Comparison of ENCODE assay signal across 9 mouse cellular contexts in the genomic region with DNA sequence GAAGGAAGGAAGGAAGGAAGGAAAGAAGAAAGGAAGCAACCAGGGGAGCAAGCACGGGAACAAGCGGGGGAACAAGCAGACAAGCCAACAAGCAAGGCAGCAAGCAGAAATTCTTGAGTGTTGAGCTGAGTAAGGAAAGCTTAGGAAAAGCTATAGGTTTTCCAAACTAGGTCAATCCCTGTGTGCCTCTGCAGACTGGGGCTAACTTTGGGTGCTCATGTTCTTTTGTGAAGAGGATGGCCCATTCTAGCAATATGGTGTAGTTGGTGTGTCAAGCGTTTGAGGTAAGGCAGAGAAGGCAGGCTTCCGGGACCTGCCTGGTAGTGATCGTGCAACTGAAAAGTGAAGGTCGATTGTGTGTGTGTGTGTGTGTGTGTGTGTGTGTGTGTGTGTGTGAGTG. TPM values are rescaled to one million over a fixed set of nuclear protein-coding genes. Genes with fewer than 3 reads are reported as not detected.
DNase-seq lines count a peak whose midpoint lies in the region; ATAC-seq lines count a peak whose summit lies in the region.
"Had no signal": no experiment of that assay in that cellular context is flagged by ENCODE, and none has a peak within 500 bp of the region (broad histone marks: within the 10 kb centered on the region; RNA-seq: fewer than 3 reads in every experiment).

No protein-coding gene starts in this region.

- no peak for ATAC-seq in kidney, embryonic 16.5 days (ENCODE audit: low FRiP score, low TSS enrichment)
- no peak for ATAC-seq in activated CD4-positive, CD25-positive, alpha-beta regulatory T cell, adult 4 months
- ATAC-seq in midbrain, embryonic 11.5 days (ENCODE audit: low FRiP score): no peak

- H3K9me3 ChIP-seq in kidney, embryonic 16.5 days (ENCODE audit: low read length): no peaks in the 10 kb centered on the region
- no peaks in the 10 kb centered on the region for H3K9me3 ChIP-seq in midbrain, embryonic 11.5 days (ENCODE audit: control insufficient read depth, low read length)
- H3K9me3 ChIP-seq: limb, embryonic 15.5 days had no signal

- WGBS in kidney, embryonic 16.5 days: 86% methylated on average over 6 of the region's 6 CpGs
- 89% methylated on average over 6 of the region's 6 CpGs for WGBS in midbrain, embryonic 11.5 days

- no peak overlapping the region for H3K4me3 ChIP-seq in kidney, embryonic 16.5 days (ENCODE audit: low read length)
- no peak overlapping the region for H3K4me3 ChIP-seq in midbrain, embryonic 11.5 days (ENCODE audit: low read depth, low read length)

- intact Hi-C loops in left cerebral cortex, postnatal 10 days (cut with DNase I): no loop called here

- no peaks in the 10 kb centered on the region for H3K36me3 ChIP-seq in kidney, embryonic 16.5 days (ENCODE audit: insufficient read depth, low read length)
- no peaks in the 10 kb centered on the region for H3K36me3 ChIP-seq in midbrain, embryonic 11.5 days (ENCODE audit: control insufficient read depth, insufficient read depth, low read length)
- H3K36me3 ChIP-seq: limb, embryonic 15.5 days had no signal

- H3K4me2 ChIP-seq in kidney, embryonic 16.5 days (replicated peaks; ENCODE audit: low read depth, low read length): no peak overlapping the region; the same call in 1 of the 2 replicates
- H3K4me2 ChIP-seq in midbrain, embryonic 11.5 days: no peak overlapping the region

- no peak overlapping the region for H3K27ac ChIP-seq in kidney, embryonic 16.5 days (ENCODE audit: low read length)
- H3K27ac ChIP-seq in midbrain, embryonic 11.5 days (ENCODE audit: low read depth, low read length): no peak overlapping the region

- H3K9ac ChIP-seq in kidney, embryonic 16.5 days (replicated peaks; ENCODE audit: low read length): no peak overlapping the region
- H3K9ac ChIP-seq in midbrain, embryonic 11.5 days (ENCODE audit: low read length): no peak overlapping the region
- H3K9ac ChIP-seq: limb, embryonic 15.5 days had no signal

- DNase-seq in kidney, postnatal 14 days: peak; percentile 7
- peak; percentile 4 for DNase-seq in urinary bladder, postnatal 14 days (ENCODE audit: low spot score)
- DNase-seq in urinary bladder, adult 2 months (ENCODE audit: low spot score): no peak
- peak; percentile 26 to 30 for DNase-seq in cerebellum, postnatal 25 days
- peak; percentile 20 to 27 for DNase-seq in left cerebral cortex, postnatal 10 days (ENCODE audit: extremely low spot score in 1 of 2, low spot score in 2 of 2)
- no peak for DNase-seq in midbrain, embryonic 11.5 days (ENCODE audit: low spot score, missing footprints)

- H3K4me1 ChIP-seq in kidney, embryonic 16.5 days (ENCODE audit: insufficient read depth, low read length): no peaks in the 10 kb centered on the region
- H3K4me1 ChIP-seq in midbrain, embryonic 11.5 days (ENCODE audit: control insufficient read depth, insufficient read depth, low read length): no peaks in the 10 kb centered on the region
- H3K4me1 ChIP-seq: limb, embryonic 15.5 days had no signal

- H3K27me3 ChIP-seq in kidney, embryonic 16.5 days (ENCODE audit: insufficient read depth, low read length): 0 out of 2 replicates have a peak, but pooled peaks cover 3% of the 10 kb centered on the region
- no peaks in the 10 kb centered on the region for H3K27me3 ChIP-seq in midbrain, embryonic 11.5 days (ENCODE audit: control insufficient read depth, insufficient read depth, low read length)
- H3K27me3 ChIP-seq: limb, embryonic 15.5 days had no signal

RNA-seq across cellular contexts. Expression of a gene that starts 54.8 kb away (rescaled TPM):
- 85.0 and 98.1 TPM in 2 replicates for polyA plus RNA-seq in kidney, embryonic 16.5 days (2015; fragmentation: Nextera tagmentation; extraction: Ambion mirVana)
- polyA plus RNA-seq in urinary bladder, adult 2 months (2012; rRNA removed): 23.6 and 31.8 TPM in 2 replicates
- 10 to 100 TPM; 18.8 to 19.7 TPM for total RNA-seq in left cerebral cortex, postnatal 10 days (2021)
- 10 to 100 TPM; 47.7 to 50.9 TPM for polyA plus RNA-seq in activated CD4-positive, CD25-positive, alpha-beta regulatory T cell, adult 4 months (2017; shearing (Covaris generic))
- 192 and 200 TPM in 2 replicates for polyA plus RNA-seq in midbrain, embryonic 11.5 days (2014; fragmentation: Nextera tagmentation; extraction: Ambion mirVana)

Comparison
In these comparisons a context has a peak if more than half of its experiments do, and no peak if none do; other contexts are left out.
1. DNase-seq: peak in kidney, postnatal 14 days (single experiment), urinary bladder, postnatal 14 days (single experiment), cerebellum, postnatal 25 days (2 of 2) and left cerebral cortex, postnatal 10 days (2 of 2); none in urinary bladder, adult 2 months (single experiment) and midbrain, embryonic 11.5 days (single experiment).